Mouse (Mus musculus) liver, postnatal 0 days (tissue): ENCODE measurements around the gene Srsf7. TPM values are rescaled to one million over a fixed set of nuclear protein-coding genes. Genes with fewer than 3 reads are reported as not detected.
"Not testable (repeated sequence)": the region's sequence is repeated elsewhere in the genome, so short reads cannot be mapped to it uniquely, and the experiment has no call there.

Experiments
- ATAC-seq: fragments of 200-750 bp; cut with Nextera tagmentation; 2 replicates; pipeline ENCODE4 v1.8.0; 2017; ENCODE audit warnings: mild to moderate bottlenecking, moderate library complexity
- DNase-seq: peaks from one replicate; pipeline ENCODE4 v3.0.0-alpha.2; 2016
- H3K27ac ChIP-seq: fragments of 300-500 bp; sonication (generic); 2 replicates; pipeline ENCODE4 v1.5.1; 2014; ENCODE audit warnings: antibody characterized with exemption, moderate library complexity, mild to moderate bottlenecking, low read depth
- H3K27me3 ChIP-seq: fragments of 300-500 bp; sonication (generic); 2 replicates; pipeline ENCODE4 v1.6.1; 2014; ENCODE audit warnings: low read length, control low read depth, mixed read lengths; ENCODE audit not compliant: insufficient read depth
- H3K36me3 ChIP-seq: fragments of 300-500 bp; sonication (generic); replicated peaks from 2 replicates; pipeline ENCODE4 v1.6.1; 2014; ENCODE audit warnings: mild to moderate bottlenecking, control low read depth, low read length, moderate library complexity, mixed read lengths; ENCODE audit not compliant: insufficient read depth
- H3K4me1 ChIP-seq: fragments of 300-500 bp; sonication (generic); 2 replicates; pipeline ENCODE4 v1.6.1; 2014; ENCODE audit warnings: antibody characterized with exemption, mild to moderate bottlenecking, control low read depth; ENCODE audit not compliant: insufficient read depth
- H3K4me2 ChIP-seq: fragments of 300-500 bp; sonication (generic); 2 replicates; pipeline ENCODE4 v1.6.1; 2014; ENCODE audit warnings: low read depth, mild to moderate bottlenecking, low read length, moderate library complexity, mixed read lengths
- H3K4me3 ChIP-seq: fragments of 300-500 bp; sonication (generic); 2 replicates; pipeline ENCODE4 v1.5.1; 2014; ENCODE audit warnings: low read depth, low read length
- H3K9ac ChIP-seq: fragments of 300-500 bp; sonication (generic); replicated peaks from 2 replicates; pipeline ENCODE4 v1.6.1; 2014; ENCODE audit warnings: mild to moderate bottlenecking, moderate library complexity
- H3K9me3 ChIP-seq: fragments of 300-500 bp; sonication (generic); 2 replicates; pipeline ENCODE4 v1.6.1; 2016; ENCODE audit warnings: mild to moderate bottlenecking, control low read depth, low read length, mixed read lengths
- CTCF ChIP-seq: sonication (generic); IDR thresholded peaks from 2 replicates; pipeline ENCODE4 v1.5.1; 2016; ENCODE audit warnings: antibody characterized with exemption, low read depth
- EP300 ChIP-seq: IDR thresholded peaks from 2 replicates; pipeline ENCODE4 v1.6.1; 2016; ENCODE audit warnings: antibody characterized with exemption, low read depth, mild to moderate bottlenecking
- WGBS: fragments of 180-500 bp; shearing (Covaris S2); extraction: QIAGEN DNeasy Blood & Tissue Kit; methylation state at CpG from one replicate; pipeline ENCODE4 v1.1.7; 2014; ENCODE audit not compliant: insufficient replicate concordance; 5-methylcytosine and 5-hydroxymethylcytosine counted together
- polyA plus RNA-seq: library from polyadenylated mRNA; unstranded; fragments of >200 nt; fragmentation: Nextera tagmentation; extraction: Ambion mirVana; gene quantifications from 2 replicates; pipeline ENCODE4 v1.2.1, GENCODE M21; 2015

Srsf7 gene
- polyA plus RNA-seq, 1 experiment from 2014 or later: 142 TPM

- peak; percentile 43 for ATAC-seq
- Histone ChIP-seq H3K36me3 (peaks cover 37% of the 10 kb centered on the region), H3K27me3 (no peaks in the 10 kb centered on the region), H3K9ac (peak overlapping the region; percentile 92), H3K4me1 (peaks cover 10% of the 10 kb centered on the region), H3K9me3 (no peaks in the 10 kb centered on the region), H3K27ac (peak overlapping the region; percentile 95), H3K4me2 (peak overlapping the region; percentile 87), H3K4me3 (peak overlapping the region; percentile 92)
- peak; percentile 66 for DNase-seq
- WGBS: under 1% methylated on average over 34 of the region's 36 CpGs
- TF ChIP-seq EP300: no peak
- TF ChIP-seq CTCF: no peak
Observed at GRCm38 (mm10) chr17:80206301-80206670, 821 bp downstream of the Srsf7 start.

DNA sequence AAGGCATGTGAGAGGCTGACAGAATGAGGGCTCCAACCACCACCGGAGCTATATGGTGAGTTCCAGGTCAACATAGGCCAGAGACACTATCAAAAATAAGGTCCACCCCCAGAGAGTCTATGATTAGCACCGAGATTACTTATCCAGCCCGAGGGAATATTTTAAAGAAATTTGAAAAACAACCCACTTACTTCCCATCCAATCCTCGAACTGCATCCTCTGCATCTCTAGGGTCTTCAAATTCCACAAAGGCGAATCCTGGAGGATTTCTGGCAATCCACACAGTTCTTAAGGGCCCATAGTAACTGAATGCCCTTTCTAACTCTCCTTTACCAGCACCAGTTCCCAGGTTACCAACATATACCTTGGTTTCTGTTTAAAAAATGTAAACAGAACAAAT lies 1.4 kb downstream of the Srsf7 start:
- Histone ChIP-seq H3K4me1 (peaks cover 10% of the 10 kb centered on the region), H3K36me3 (peaks cover 38% of the 10 kb centered on the region), H3K9ac (peak overlapping the region; percentile 92), H3K27ac (0 out of 2 replicates have a peak overlapping the region, but pooled peaks have one; percentile 95), H3K4me2 (peak overlapping the region; percentile 87), H3K27me3 (no peaks in the 10 kb centered on the region), H3K4me3 (peak overlapping the region; percentile 92), H3K9me3 (no peaks in the 10 kb centered on the region)
- ATAC-seq (no peak), DNase-seq (no peak)
- 17% methylated on average over 5 of the region's 5 CpGs for WGBS
- TF ChIP-seq CTCF: no peak

GRCm38 (mm10) chr17:80199160-80199778 lies 7.8 kb downstream of the Srsf7 start:
- DNase-seq (no peak), ATAC-seq (no peak)
- TF ChIP-seq EP300 (no peak), CTCF (no peak)
- Histone ChIP-seq H3K4me1 (no peaks in the 10 kb centered on the region), H3K36me3 (peaks cover 51% of the 10 kb centered on the region), H3K9ac (no peak overlapping the region), H3K4me2 (no peak overlapping the region), H3K4me3 (no peak overlapping the region), H3K27me3 (no peaks in the 10 kb centered on the region), H3K27ac (no peak overlapping the region), H3K9me3 (no peaks in the 10 kb centered on the region)
- 89% methylated on average over 3 of the region's 3 CpGs for WGBS

DNA sequence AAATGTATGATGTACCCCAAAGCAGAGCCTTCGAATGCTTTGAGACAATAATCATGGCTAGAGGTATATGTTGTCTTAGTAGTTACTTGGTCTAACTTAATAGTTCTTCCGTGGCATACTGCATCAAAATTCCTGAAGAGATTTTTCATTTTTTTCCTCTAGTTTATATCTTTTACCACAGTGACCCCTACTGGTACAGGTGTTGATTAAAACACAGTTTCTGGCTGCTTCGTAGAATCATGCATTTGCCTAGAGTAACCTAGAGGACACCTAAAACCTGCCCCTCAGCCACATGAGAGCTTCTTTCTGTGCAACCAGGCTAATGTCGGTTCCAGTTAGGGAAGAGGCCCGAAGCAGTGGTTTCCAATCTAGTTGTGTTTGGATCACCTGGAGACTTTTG lies 14.0 kb downstream of the Srsf7 start:
- 54% methylated on average over 5 of the region's 5 CpGs for WGBS

GRCm38 (mm10) chr17:80183615-80184014 lies 23.5 kb downstream of the Srsf7 start:
- no peak overlapping the region for H3K4me3 ChIP-seq
- no peak overlapping the region for H3K4me2 ChIP-seq
- peaks cover 3% of the 10 kb centered on the region; the same call in 1 of the 2 replicates for H3K9me3 ChIP-seq
- WGBS: 70% methylated on average over 9 of the region's 10 CpGs
- no peaks in the 10 kb centered on the region for H3K27me3 ChIP-seq
- no peak overlapping the region for H3K27ac ChIP-seq
- no peak for ATAC-seq
- H3K4me1 ChIP-seq: no peaks in the 10 kb centered on the region
- DNase-seq: no peak
- H3K36me3 ChIP-seq: peaks cover 6% of the 10 kb centered on the region
- no peak for TF ChIP-seq CTCF
- no peak for TF ChIP-seq EP300
- H3K9ac ChIP-seq: no peak overlapping the region

More for the DNA sequence above, 14.0 kb downstream of the Srsf7 start:
- Histone ChIP-seq H3K9ac (no peak overlapping the region), H3K4me1 (no peaks in the 10 kb centered on the region), H3K27ac (no peak overlapping the region), H3K4me2 (no peak overlapping the region), H3K36me3 (peaks cover 8% of the 10 kb centered on the region; the same call in 1 of the 2 replicates), H3K4me3 (no peak overlapping the region), H3K27me3 (no peaks in the 10 kb centered on the region), H3K9me3 (no peaks in the 10 kb centered on the region)
- ATAC-seq: no peak
- DNase-seq: no peak
- no peak for TF ChIP-seq EP300
- TF ChIP-seq CTCF: peak; percentile 44

DNA sequence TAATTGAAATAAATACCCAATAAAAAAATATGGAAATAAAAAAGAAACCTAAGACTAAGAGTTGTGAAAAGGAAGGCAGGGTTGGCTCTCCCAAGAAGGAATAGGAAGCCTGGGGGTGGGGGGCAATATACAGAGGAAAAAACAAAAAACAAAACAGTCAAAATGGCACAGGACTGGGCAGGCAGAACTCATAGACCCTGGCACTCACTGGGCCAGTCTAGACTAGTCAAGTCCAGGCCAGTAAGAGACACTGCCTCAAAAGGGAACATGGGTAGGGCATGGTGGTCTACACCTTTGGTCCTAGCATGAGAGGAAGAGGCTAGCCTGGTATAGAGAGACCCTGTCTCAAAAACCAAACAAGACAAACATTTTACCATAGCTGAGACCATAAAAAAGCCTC lies 26.6 kb downstream of the Srsf7 start:
- H3K9me3 ChIP-seq: no peaks in the 10 kb centered on the region
- no peak overlapping the region for H3K4me3 ChIP-seq
- no peaks in the 10 kb centered on the region for H3K4me1 ChIP-seq
- no peak overlapping the region for H3K9ac ChIP-seq
- DNase-seq (no peak), ATAC-seq (no peak)
- H3K4me2 ChIP-seq: no peak overlapping the region
- no peak overlapping the region for H3K27ac ChIP-seq
- H3K36me3 ChIP-seq: peaks cover 5% of the 10 kb centered on the region
- H3K27me3 ChIP-seq: no peaks in the 10 kb centered on the region
- TF ChIP-seq EP300 (no peak), CTCF (no peak)

DNA sequence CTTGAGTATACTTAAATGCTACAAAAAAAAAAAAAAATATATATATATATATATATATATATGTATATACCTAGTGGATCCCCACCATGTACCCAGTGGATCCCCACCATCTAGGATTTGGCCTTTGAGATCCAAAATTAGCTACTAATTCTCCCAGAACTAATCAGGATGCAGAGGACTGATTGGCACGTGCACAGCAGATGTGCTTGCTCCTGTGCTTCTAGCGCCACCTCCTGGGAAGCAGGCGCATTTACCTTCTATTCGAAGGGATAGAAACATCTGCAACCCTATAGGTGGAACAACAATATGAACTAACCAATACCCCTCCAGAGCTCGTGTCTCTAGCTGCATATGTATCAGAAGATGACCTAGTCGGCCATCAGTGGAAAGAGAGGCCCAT lies 27.1 kb downstream of the Srsf7 start:
- Histone ChIP-seq H3K4me3 (no peak overlapping the region), H3K36me3 (no peaks in the 10 kb centered on the region; the same call in 1 of the 2 replicates), H3K9me3 (no peaks in the 10 kb centered on the region), H3K9ac (no peak overlapping the region), H3K27me3 (no peaks in the 10 kb centered on the region), H3K27ac (no peak overlapping the region), H3K4me1 (peaks cover 3% of the 10 kb centered on the region), H3K4me2 (no peak overlapping the region)
- 1% methylated on average over 6 of the region's 6 CpGs for WGBS
- TF ChIP-seq EP300 (no peak), CTCF (peak; percentile 96)
- ATAC-seq: peak; percentile 87
- DNase-seq: peak; percentile 73

DNA sequence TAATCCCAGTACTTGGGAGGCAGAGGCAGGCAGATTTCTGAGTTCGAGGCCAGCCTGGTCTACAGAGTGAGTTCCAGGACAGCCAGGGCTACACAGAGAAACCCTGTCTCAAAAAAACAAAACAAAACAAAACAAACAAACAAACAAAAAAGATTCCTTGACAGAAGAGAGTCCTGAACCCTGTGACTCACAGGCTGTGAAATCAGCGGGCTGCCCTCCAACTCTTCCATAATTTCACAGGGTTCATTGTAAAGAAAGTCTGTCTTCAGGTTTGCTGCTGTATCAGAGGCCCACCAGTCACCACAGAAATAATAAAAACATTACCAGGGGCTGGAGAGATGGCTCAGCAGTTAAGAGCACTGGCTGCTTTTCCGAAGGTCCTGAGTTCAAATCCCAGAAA lies 28.3 kb downstream of the Srsf7 start:
- DNase-seq, ATAC-seq, H3K4me1 ChIP-seq, H3K9ac ChIP-seq, H3K9me3 ChIP-seq, H3K4me3 ChIP-seq, H3K4me2 ChIP-seq, H3K27me3 ChIP-seq, H3K27ac ChIP-seq, H3K36me3 ChIP-seq: not testable (repeated sequence)
- WGBS: 88% methylated on average over 3 of the region's 3 CpGs
